Mouse (Mus musculus) cerebellum, adult 11 months (tissue): ENCODE results near the gene Kif26a.

Source experiments
- DNase-seq: peaks from one replicate; pipeline ENCODE4 v3.0.0; 2022

The Kif26a gene

GRCm38 (mm10) chr12:112145875-112146651, at the start of gene Kif26a:
Gene Kif26a (plus strand): TSS chr12:112146208.
- DNase-seq: no peak

DNA sequence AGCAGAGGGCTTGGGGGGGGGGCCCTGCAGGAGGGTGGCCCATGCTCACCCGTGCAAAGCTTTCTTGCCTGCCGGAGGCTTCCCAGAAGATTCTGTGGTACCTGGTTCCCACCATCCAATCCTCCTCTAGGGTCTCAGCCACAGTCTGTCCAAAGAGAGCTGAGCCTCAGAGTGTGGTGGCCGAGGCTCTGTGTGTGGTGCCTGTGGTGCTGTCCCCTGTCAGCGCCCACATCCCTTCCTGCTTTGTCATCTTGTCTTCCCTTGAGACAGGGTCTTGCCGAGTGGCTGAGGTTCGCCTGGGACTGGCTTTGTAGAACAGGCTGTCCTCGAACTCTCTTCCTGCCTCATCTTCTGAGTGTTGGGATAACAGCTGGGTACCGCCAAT, 49.3 kb upstream of the Kif26a start:
- no peak for DNase-seq

- no peak for DNase-seq
Observed at GRCm38 (mm10) chr12:112100106-112100505, 45.9 kb upstream of the Kif26a start.

DNA sequence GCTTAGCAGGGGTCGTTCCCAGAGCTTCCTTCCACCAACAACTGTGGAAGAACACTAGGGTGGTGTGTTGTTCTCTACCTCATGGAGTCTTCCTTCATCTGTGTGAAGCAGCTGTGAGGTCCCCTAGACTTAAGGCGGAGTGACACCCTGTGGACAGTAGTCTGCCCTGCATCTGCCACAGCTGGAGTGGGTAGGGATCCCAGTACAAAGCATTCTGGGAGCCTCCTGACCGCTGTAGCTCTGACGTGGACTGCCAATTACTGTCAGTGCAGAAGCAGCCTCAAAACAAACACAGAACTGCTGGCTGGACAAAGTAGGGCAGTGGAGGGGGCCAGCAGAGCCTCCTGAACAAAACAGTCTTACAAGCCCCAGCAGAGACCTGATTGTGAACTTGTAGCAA, 45.0 kb upstream of the Kif26a start:
- DNase-seq: no peak

GRCm38 (mm10) chr12:112103179-112103578, 42.8 kb upstream of the Kif26a start:
- DNase-seq: no peak

- DNase-seq: no peak
Observed at GRCm38 (mm10) chr12:112104890-112105289, 41.1 kb upstream of the Kif26a start.

DNA sequence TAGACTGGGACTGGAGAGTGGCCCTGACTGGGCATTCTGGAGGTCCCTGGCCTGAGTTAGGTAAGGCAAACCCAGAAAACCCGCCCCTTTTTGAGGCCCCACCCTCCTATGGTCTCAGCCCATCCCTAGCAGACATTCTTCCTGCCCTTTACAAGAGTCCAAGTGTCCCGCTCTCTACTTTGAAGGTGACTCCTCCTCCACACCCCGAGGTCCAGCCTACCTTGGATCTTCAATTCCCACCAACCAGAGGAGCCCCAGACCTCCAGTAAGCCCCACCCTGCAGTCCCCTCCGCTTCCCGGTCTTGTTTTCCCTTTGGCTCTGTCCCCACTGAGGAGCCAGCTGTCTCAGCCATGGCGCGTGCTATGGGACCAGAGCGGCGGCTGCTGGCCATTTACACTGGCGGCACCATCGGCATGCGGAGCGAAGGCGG, 39.5 kb upstream of the Kif26a start, which contains the start of gene Aspg:
Aspg (plus strand) TSS at position 139 of the 431 bp plus-strand sequence.
- no peak for DNase-seq

DNA sequence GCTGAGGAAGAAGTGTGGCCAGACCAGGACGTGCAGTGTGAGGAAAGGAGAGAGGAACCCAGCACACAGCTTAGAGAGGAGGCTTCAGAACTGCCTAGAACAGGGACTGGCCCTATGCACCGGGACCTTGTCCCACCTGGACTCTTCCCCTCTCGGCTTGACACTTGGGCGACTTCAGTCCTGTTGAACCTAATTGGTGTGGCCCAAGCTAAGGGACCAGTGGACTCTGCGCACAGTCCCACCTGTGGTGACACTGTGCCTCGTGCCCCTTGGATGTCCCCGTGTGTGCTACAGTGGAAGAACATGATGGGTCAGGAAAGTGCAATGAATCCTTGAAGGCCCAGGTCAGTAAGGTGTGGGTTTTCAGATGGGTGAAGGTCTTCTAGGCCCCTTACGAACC, 38.3 kb upstream of the Kif26a start:
- no peak for DNase-seq

- DNase-seq: no peak
Observed at GRCm38 (mm10) chr12:112108696-112109445, 37.1 kb upstream of the Kif26a start.

- no peak for DNase-seq
Observed at GRCm38 (mm10) chr12:112109701-112110100, 36.3 kb upstream of the Kif26a start.

- DNase-seq: no peak
Observed at GRCm38 (mm10) chr12:112111323-112111722, 34.7 kb upstream of the Kif26a start.

DNA sequence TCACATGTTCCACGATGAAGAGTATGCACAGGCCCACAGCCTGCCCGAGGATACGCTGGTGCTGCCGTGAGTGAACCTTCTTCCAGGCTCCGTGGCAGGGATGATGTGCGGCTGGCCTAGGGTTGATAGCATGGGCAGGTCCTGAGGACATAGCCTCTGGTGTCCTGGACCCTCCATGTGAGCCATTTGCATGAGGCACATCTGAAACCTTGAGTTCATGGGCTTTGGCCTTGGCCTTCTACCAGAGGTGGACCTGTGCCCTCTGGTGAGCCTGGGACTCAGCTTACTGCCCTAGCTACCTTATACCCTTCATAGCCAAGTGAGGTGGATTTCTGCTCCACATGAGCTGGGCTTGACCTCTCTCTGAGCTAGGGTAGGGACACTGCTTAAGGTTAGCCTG, 33.8 kb upstream of the Kif26a start:
- DNase-seq: no peak

DNA sequence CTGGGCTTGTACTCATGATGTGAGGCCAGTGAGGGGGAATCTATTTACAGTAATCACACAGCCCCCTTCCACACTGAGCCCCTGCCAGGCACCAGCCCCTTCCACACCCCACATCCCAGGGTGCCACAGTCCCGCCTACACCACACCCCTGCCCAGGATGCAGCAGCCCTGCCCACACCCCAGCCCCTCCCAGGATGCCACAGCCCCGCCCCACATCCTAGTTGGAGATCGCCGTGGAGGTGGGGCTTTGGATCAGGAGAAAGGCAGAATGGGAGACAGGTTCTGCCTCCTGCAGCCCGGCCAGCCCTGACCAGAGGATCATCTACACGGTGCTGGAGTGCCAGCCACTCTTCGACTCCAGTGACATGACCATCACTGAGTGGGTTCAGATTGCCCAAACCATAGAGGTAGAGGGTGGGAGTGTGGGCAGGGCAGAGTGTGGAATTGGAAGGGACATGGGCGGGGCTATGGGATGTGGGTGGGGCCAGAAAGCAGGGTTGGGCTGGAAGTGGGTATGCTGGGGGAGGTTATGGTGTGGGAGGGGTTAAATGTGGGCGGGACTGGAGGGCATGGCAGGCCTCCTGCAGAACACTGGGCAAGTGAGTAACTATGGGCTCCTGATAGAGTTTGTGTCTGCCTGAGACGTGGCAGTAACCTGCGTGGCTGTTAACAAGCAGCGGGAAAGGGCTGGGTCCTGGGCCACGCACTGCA, 33.2 kb upstream of the Kif26a start:
- DNase-seq: no peak

DNA sequence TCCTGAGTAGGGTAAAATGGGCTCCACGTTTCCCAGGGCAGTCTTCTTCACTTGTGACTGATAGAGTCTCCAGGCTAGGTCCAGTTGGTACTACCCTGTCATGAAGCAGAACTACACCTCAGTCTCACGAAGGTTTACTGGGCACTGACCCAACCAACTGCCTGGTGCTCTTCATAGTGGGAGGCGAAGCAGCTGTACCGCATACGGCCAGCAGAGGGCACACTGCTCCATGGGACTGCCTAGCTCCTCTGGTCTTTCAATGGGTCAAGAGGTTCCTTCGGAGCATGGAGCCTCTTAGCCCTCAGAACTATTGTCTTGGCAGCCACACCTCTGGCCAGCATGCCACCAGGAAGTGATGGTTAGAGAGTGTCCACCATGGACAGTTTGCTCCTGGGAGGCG, 32.3 kb upstream of the Kif26a start:
- DNase-seq: peak; percentile 67

DNA sequence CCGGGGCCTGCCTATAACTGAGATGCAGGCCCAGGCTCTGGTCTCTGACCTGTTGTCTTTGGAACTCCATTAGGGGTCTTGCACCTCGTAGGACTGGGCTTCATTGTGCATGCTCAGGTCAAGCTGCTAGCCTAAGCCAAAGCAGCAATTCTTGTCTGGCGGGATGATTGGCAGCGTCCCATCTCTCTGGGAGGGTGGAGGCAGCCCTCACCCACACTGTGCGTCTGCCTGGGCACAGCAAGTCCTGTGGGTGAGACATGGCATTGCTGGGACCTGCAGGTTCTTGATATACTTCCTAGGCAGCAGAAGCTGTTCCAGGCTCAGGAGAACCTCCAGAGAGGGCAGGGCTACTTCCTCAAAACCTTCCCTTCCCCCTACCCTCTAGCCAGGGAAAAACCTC, 29.0 kb upstream of the Kif26a start:
- DNase-seq: no peak

DNA sequence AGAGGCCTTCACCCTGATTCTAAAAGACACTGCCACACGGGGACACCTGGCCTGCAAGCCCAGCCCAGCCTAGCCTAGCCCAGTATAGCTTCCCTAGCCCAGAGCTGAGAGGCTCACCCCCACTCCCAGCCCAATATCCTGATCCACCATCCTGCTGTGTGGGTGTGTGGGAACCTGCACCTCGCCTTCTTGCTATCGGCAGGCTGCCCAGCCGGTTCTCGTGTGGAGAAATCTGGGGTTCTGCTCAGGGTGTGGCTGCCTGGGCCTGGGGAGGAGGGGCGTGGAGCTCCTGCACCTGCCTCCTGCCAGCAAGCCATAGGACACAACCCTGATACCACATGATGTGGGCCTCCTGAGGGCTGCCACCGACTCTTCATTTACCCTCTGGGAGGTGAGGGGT, 28.4 kb upstream of the Kif26a start:
- DNase-seq: no peak

GRCm38 (mm10) chr12:112121188-112121587, 24.8 kb upstream of the Kif26a start:
- no peak for DNase-seq

GRCm38 (mm10) chr12:112125903-112126302, 20.1 kb upstream of the Kif26a start:
- DNase-seq: no peak

GRCm38 (mm10) chr12:112126931-112127635, 18.9 kb upstream of the Kif26a start:
- no peak for DNase-seq

- DNase-seq: no peak
Observed at GRCm38 (mm10) chr12:112128526-112128925, 17.5 kb upstream of the Kif26a start.

DNA sequence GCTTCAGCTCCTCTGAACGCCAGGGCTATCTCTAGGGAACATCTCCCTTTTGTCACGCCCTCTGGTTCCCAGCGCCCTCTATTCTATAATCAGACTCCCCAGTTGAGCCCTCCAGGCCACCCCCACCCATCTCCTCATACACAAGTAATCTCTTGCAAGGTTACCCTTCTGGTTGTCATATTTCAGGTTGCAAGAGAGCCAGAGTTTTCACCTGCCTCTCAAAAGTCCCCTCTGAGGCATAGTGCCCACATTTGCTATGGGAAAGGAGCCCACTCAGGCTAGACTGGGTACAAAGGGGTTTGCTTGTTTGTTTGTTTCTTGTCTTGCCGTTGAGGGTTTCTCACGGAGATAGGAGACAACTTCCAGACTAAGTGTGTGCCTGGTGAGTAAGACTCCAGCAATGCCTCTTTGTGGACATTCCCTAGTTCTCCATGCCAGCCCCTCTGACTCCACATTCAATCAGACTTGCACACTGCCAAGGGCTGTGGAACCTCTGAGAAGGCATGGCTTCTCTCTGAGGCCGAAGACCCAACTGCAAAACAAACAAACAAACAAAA, 16.6 kb upstream of the Kif26a start:
- DNase-seq: no peak

DNA sequence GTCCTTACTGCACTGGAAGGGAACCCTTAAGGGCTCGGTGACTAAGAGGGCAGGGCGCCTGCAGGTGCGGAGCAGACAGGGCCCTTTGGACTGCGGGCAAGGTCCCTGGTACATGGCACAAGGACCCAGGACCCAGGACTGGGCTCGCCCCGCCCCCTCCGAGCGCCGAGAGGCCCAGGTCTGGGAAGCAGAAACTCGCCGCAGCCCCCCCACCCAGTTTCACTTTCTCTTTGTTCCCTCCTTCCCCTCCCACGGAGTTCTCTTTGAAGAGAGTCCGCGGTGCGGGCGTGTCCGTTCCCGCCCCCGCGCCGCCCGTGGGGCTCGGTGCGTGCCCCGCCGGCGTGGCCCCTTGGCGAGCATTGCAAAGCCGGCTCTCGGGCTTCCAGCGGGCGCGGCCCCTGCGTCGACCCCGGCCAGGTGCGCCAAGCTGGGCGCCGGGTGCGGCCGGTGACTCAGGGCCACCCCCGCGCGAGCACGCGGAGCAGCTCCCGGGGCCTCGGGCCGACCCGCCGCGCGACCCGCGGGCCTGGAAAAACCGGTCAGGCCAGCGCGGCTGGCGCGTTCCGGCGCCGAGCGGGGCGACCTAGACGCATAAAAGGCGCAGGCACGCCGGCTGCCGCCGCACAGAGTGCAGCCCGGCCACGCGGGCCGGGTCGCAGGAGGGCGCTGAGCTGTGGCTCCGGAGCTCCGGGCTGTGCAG, 15.7 kb upstream of the Kif26a start:
- no peak for DNase-seq
